ENCODE assay signal across 29 mouse cellular contexts in the genomic region with DNA sequence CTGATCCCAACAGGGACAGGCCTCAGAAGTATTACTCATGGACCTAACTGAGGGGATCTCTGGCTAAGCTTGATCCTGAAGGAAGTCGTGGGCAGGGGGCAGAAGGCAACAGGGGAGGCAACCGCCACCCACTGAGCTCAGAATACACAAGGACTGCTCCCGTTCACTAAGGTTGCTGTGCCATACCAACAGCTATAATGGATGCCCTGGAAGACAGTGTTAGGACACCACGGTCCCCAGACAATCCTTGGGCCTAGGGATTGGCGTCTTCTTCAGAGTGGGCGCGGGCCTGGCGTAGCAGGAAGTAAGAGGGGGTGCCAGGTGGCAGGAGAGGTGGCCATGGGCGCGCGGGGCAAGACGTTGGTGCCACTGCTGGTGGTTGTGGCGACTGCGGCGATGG. TPM values are rescaled to one million over a fixed set of nuclear protein-coding genes. Genes with fewer than 3 reads are reported as not detected.
DNase-seq lines count a peak whose midpoint lies in the region; ATAC-seq and TF ChIP-seq lines count a peak whose summit lies in the region.
"Had no signal": no experiment of that assay in that cellular context is flagged by ENCODE, and none has a peak within 500 bp of the region (broad histone marks: within the 10 kb centered on the region; RNA-seq: fewer than 3 reads in every experiment).

Prss21 (plus strand) TSS at position 301 of the 400 bp plus-strand sequence.

- no peak for TF ChIP-seq CTCF in testis, adult 2 months (IDR thresholded peaks at IDR 0.05; ENCODE audit: control insufficient read depth, insufficient read depth, insufficient replicate concordance, low read depth, low read length)
- TF ChIP-seq CTCF in E14TG2a.4 (conservative IDR thresholded peaks at IDR 0.05; ENCODE audit: low read length), result no peak

- DNase-seq in adrenal gland, postnatal 14 days, result peak; percentile 3
- no peak for DNase-seq in adrenal gland, adult 2 months
- no peak for DNase-seq in testis, postnatal 14 days (ENCODE audit: low spot score)
- DNase-seq: adrenal gland, adult 8-10 months; adrenal gland, postnatal 25 days; B cell, adult 2 months; cerebellum, adult 11 months; cerebellum, adult 11-12 months; cerebellum, adult 18-20 months; cerebellum, adult 2 months; cerebellum, adult 8-10 months; cerebellum, adult 9-10 months had no signal

- H3K4me1 ChIP-seq in testis, adult 2 months (ENCODE audit: control insufficient read depth, insufficient read depth, low read length), result peaks cover 12% of the 10 kb centered on the region
- peaks cover 10% of the 10 kb centered on the region for H3K4me1 ChIP-seq in E14TG2a.4 (replicated peaks; ENCODE audit: low read depth, low read length)
- H3K4me1 ChIP-seq in intestine, embryonic 15.5 days (replicated peaks), result no peaks in the 10 kb centered on the region

- H3K27ac ChIP-seq in testis, adult 2 months (ENCODE audit: control insufficient read depth, insufficient read depth, low read depth, low read length), result peak within 1 kb of the TSS; percentile 47
- no peak within 1 kb of the TSS for H3K27ac ChIP-seq in intestine, embryonic 15.5 days

- 0 out of 2 replicates have a peak, but pooled peaks have one; percentile 3 for ATAC-seq in granulocyte monocyte progenitor cell, adult 5-6 weeks (replicated peaks; ENCODE audit: poor library complexity, severe bottlenecking)
- ATAC-seq in activated CD4-positive, CD25-positive, alpha-beta regulatory T cell, adult 4 months, result no peak
- no peak for ATAC-seq in intestine, embryonic 15.5 days
- ATAC-seq: CD4-positive, CD25-positive, alpha-beta regulatory T cell, adult 4 months; Patski had no signal

- no peaks in the 10 kb centered on the region for H3K36me3 ChIP-seq in testis, adult 2 months (ENCODE audit: control insufficient read depth, insufficient read depth, low read length)
- H3K36me3 ChIP-seq in E14TG2a.4 (ENCODE audit: insufficient read depth, low read length), result no peaks in the 10 kb centered on the region
- no peaks in the 10 kb centered on the region for H3K36me3 ChIP-seq in intestine, embryonic 15.5 days
- H3K36me3 ChIP-seq: G1E had no signal

- H3K4me2 ChIP-seq in intestine, embryonic 15.5 days (replicated peaks), result no peak within 1 kb of the TSS

- 86% methylated on average over 15 of the region's 15 CpGs for WGBS in intestine, embryonic 15.5 days

- H3K9me3 ChIP-seq in E14TG2a.4 (ENCODE audit: low read length), result peaks cover 4% of the 10 kb centered on the region; the same call in 1 of the 2 replicates
- no peaks in the 10 kb centered on the region for H3K9me3 ChIP-seq in intestine, embryonic 15.5 days

- H3K4me3 ChIP-seq in testis, adult 2 months (ENCODE audit: control insufficient read depth, low read depth, low read length), result peak within 1 kb of the TSS; percentile 89
- H3K4me3 ChIP-seq in E14TG2a.4 (replicated peaks; ENCODE audit: low read length), result peak within 1 kb of the TSS; percentile 52
- H3K4me3 ChIP-seq in intestine, embryonic 15.5 days (replicated peaks), result no peak within 1 kb of the TSS

- TF ChIP-seq POLR2A in testis, adult 2 months (IDR thresholded peaks at IDR 0.05; ENCODE audit: control insufficient read depth, low read depth, low read length), result peak; percentile 62; the same call in 1 of the 2 replicates

- H3K9ac ChIP-seq in intestine, embryonic 15.5 days, result no peak within 1 kb of the TSS

- no peaks in the 10 kb centered on the region for H3K27me3 ChIP-seq in testis, adult 2 months (ENCODE audit: control insufficient read depth, insufficient read depth, low read length)
- H3K27me3 ChIP-seq in E14TG2a.4 (ENCODE audit: insufficient read depth, low read length), result peaks cover 6% of the 10 kb centered on the region
- H3K27me3 ChIP-seq in intestine, embryonic 15.5 days (replicated peaks), result no peaks in the 10 kb centered on the region
- H3K27me3 ChIP-seq: Patski had no signal

RNA-seq across cellular contexts. Expression of gene Prss21, which starts in this region (rescaled TPM):
- total RNA-seq in adrenal gland, postnatal 14 days (2021), result not detected in 2 replicates
- total RNA-seq in adrenal gland, adult 2 months (2021), result not detected
- polyA plus RNA-seq in adrenal gland, adult 2 months (2012; rRNA removed), result not detected in 2 replicates
- 208 and 246 TPM in 2 replicates for polyA plus RNA-seq in testis, adult 2 months (2012; rRNA removed)
- total RNA-seq in granulocyte monocyte progenitor cell, adult 5-6 weeks (2014; fragmentation: Nextera tagmentation), result not detected in 2 replicates
- not detected in 2 replicates for total RNA-seq in granulocyte monocyte progenitor cell, adult 5-6 weeks (2017)
- polyA plus RNA-seq in activated CD4-positive, CD25-positive, alpha-beta regulatory T cell, adult 4 months (2017; shearing (Covaris generic)), result not detected
- polyA plus RNA-seq in intestine, embryonic 15.5 days (2015; fragmentation: Nextera tagmentation; extraction: Ambion mirVana), result not detected in 2 replicates
- total RNA-seq: adrenal gland, adult 18-20 months; adrenal gland, adult 8-10 months; adrenal gland, postnatal 10 days; adrenal gland, postnatal 25 days; adrenal gland, postnatal 36 days; adrenal gland, postnatal 4 days; CH12.LX; ES-E14; G1E; MEL had no signal
- polyA plus RNA-seq: brain, embryonic 14.5 days; C2C12; CD4-positive, CD25-positive, alpha-beta regulatory T cell, adult 4 months; cerebellum, adult 2 months; G1E; Patski had no signal

Comparison
In these comparisons a context has a peak if more than half of its experiments do, and no peak if none do; other contexts are left out.
1. RNA of gene Prss21 (polyA plus RNA-seq): 208 to 246 TPM in testis, adult 2 months; not detected in adrenal gland, adult 2 months, not detected in activated CD4-positive, CD25-positive, alpha-beta regulatory T cell, adult 4 months and not detected in intestine, embryonic 15.5 days; every median in the first group is over 100 times any median in the second.
2. Peak in DNase-seq in adrenal gland, postnatal 14 days; RNA of the gene not detected or under 1 TPM.
3. Peak in ATAC-seq in granulocyte monocyte progenitor cell, adult 5-6 weeks; RNA of the gene not detected or under 1 TPM.